8 mouse cellular contexts compared by ENCODE assay signal in genomic region chr4:126321854-126322511, GRCm38 (mm10). TPM values are rescaled to one million over a fixed set of nuclear protein-coding genes. Genes with fewer than 3 reads are reported as not detected.
DNase-seq lines count a peak whose midpoint lies in the region; ATAC-seq and TF ChIP-seq lines count a peak whose summit lies in the region.

No protein-coding gene starts in this region.

- peak overlapping the region; percentile 82 for H3K4me3 ChIP-seq in erythroblast, embryonic 14.5 days (replicated peaks)
- peak overlapping the region; percentile 82 for H3K4me3 ChIP-seq in testis, adult 2 months (ENCODE audit: control insufficient read depth, low read depth, low read length)
- peak overlapping the region; percentile 90 for H3K4me3 ChIP-seq in limb, embryonic 15.5 days
- H3K4me3 ChIP-seq in stomach, embryonic 15.5 days (replicated peaks), result peak overlapping the region; percentile 85

- no peak for ATAC-seq in erythroblast, adult 5-6 weeks (replicated peaks; ENCODE audit: low FRiP score, poor library complexity, severe bottlenecking)
- 0 out of 2 replicates have a peak, but pooled peaks have one; percentile 1 for ATAC-seq in limb, embryonic 15.5 days (ENCODE audit: insufficient number of reproducible peaks, low FRiP score, low TSS enrichment, low read depth)
- no peak for ATAC-seq in stomach, embryonic 15.5 days (ENCODE audit: insufficient read depth, low FRiP score, low read depth)

- H3K36me3 ChIP-seq in erythroblast, embryonic 14.5 days (ENCODE audit: control insufficient read depth), result peaks cover 29% of the 10 kb centered on the region
- no peaks in the 10 kb centered on the region for H3K36me3 ChIP-seq in testis, adult 2 months (ENCODE audit: control insufficient read depth, insufficient read depth, low read length)
- peaks cover 23% of the 10 kb centered on the region for H3K36me3 ChIP-seq in limb, embryonic 15.5 days
- H3K36me3 ChIP-seq in stomach, embryonic 15.5 days, result peaks cover 12% of the 10 kb centered on the region; the same call in 1 of the 2 replicates

- H3K4me1 ChIP-seq in erythroblast, embryonic 14.5 days (ENCODE audit: control insufficient read depth), result peaks cover 38% of the 10 kb centered on the region
- H3K4me1 ChIP-seq in testis, adult 2 months (ENCODE audit: control insufficient read depth, insufficient read depth, low read length), result peaks cover 16% of the 10 kb centered on the region
- peaks cover 34% of the 10 kb centered on the region for H3K4me1 ChIP-seq in limb, embryonic 15.5 days
- peaks cover 20% of the 10 kb centered on the region for H3K4me1 ChIP-seq in stomach, embryonic 15.5 days

- H3K27ac ChIP-seq in testis, adult 2 months (ENCODE audit: control insufficient read depth, insufficient read depth, low read depth, low read length), result no peak overlapping the region
- no peak overlapping the region; the same call in 1 of the 2 replicates for H3K27ac ChIP-seq in limb, embryonic 15.5 days
- H3K27ac ChIP-seq in stomach, embryonic 15.5 days, result no peak overlapping the region

- 55% methylated on average over 28 of the region's 28 CpGs for WGBS in limb, embryonic 15.5 days
- WGBS in stomach, embryonic 15.5 days, result 53% methylated on average over 28 of the region's 28 CpGs

- H3K9me3 ChIP-seq in erythroblast, embryonic 14.5 days (ENCODE audit: control insufficient read depth, low read length), result peaks cover 5% of the 10 kb centered on the region; the same call in 1 of the 2 replicates
- no peaks in the 10 kb centered on the region for H3K9me3 ChIP-seq in limb, embryonic 15.5 days
- H3K9me3 ChIP-seq in stomach, embryonic 15.5 days, result no peaks in the 10 kb centered on the region

- TF ChIP-seq CTCF in testis, adult 2 months (IDR thresholded peaks at IDR 0.05; ENCODE audit: control insufficient read depth, insufficient read depth, insufficient replicate concordance, low read depth, low read length), result no peak

- peak overlapping the region; percentile 78 for H3K4me2 ChIP-seq in limb, embryonic 15.5 days
- peak overlapping the region; percentile 82 for H3K4me2 ChIP-seq in stomach, embryonic 15.5 days

- H3K9ac ChIP-seq in limb, embryonic 15.5 days, result no peak overlapping the region
- H3K9ac ChIP-seq in stomach, embryonic 15.5 days, result no peak overlapping the region

- H3K27me3 ChIP-seq in erythroblast, embryonic 14.5 days (ENCODE audit: control insufficient read depth), result peaks cover 14% of the 10 kb centered on the region
- H3K27me3 ChIP-seq in testis, adult 2 months (ENCODE audit: control insufficient read depth, insufficient read depth, low read length), result no peaks in the 10 kb centered on the region
- no peaks in the 10 kb centered on the region for H3K27me3 ChIP-seq in limb, embryonic 15.5 days
- no peaks in the 10 kb centered on the region for H3K27me3 ChIP-seq in stomach, embryonic 15.5 days (replicated peaks)

- no peak; the same call in 1 of the 2 replicates for TF ChIP-seq POLR2A in testis, adult 2 months (IDR thresholded peaks at IDR 0.05; ENCODE audit: control insufficient read depth, low read depth, low read length)

- no peak for DNase-seq in testis, postnatal 14 days (ENCODE audit: low spot score)
- DNase-seq in testis, postnatal 10 days (ENCODE audit: low spot score), result no peak
- no peak for DNase-seq in ovary, postnatal 10 days (ENCODE audit: low spot score)

RNA-seq across cellular contexts. Expression of gene Adprhl2, which starts 0.5 kb away (rescaled TPM):
- polyA plus RNA-seq in erythroblast, embryonic 14.5 days (2012), result 2.0 and 2.1 TPM in 2 replicates
- total RNA-seq in erythroblast, adult 5-6 weeks (2015; ENCODE audit: low replicate concordance), result 0.77 and 2.1 TPM in 2 replicates
- total RNA-seq in erythroblast, adult 5-6 weeks (2017; ENCODE audit: low replicate concordance), result 4.3 and 4.6 TPM in 2 replicates
- polyA plus RNA-seq in testis, adult 2 months (2012; rRNA removed), result 5.8 and 8.1 TPM in 2 replicates
- 79.2 and 82.9 TPM in 2 replicates for polyA plus RNA-seq in limb, embryonic 15.5 days (2015; fragmentation: Nextera tagmentation; extraction: Ambion mirVana)
- 61.2 and 61.9 TPM in 2 replicates for polyA plus RNA-seq in stomach, embryonic 15.5 days (2015; fragmentation: Nextera tagmentation; extraction: Ambion mirVana)

RNA-seq across cellular contexts. Expression of gene Tekt2, which starts 3.5 kb away (rescaled TPM):
- not detected in 2 replicates for polyA plus RNA-seq in erythroblast, embryonic 14.5 days (2012)
- not detected in 2 replicates for total RNA-seq in erythroblast, adult 5-6 weeks (2015; ENCODE audit: low replicate concordance)
- total RNA-seq in erythroblast, adult 5-6 weeks (2017; ENCODE audit: low replicate concordance), result not detected in 2 replicates
- polyA plus RNA-seq in testis, adult 2 months (2012; rRNA removed), result 507 and 517 TPM in 2 replicates
- 15.9 and 16.6 TPM in 2 replicates for polyA plus RNA-seq in limb, embryonic 15.5 days (2015; fragmentation: Nextera tagmentation; extraction: Ambion mirVana)
- polyA plus RNA-seq in stomach, embryonic 15.5 days (2015; fragmentation: Nextera tagmentation; extraction: Ambion mirVana), result 7.8 and 8.6 TPM in 2 replicates

RNA-seq across cellular contexts. Expression of gene Col8a2, which starts 35.4 kb away (rescaled TPM):
- polyA plus RNA-seq in erythroblast, embryonic 14.5 days (2012), result not detected in 2 replicates
- not detected in 2 replicates for total RNA-seq in erythroblast, adult 5-6 weeks (2015; ENCODE audit: low replicate concordance)
- not detected in 2 replicates for total RNA-seq in erythroblast, adult 5-6 weeks (2017; ENCODE audit: low replicate concordance)
- polyA plus RNA-seq in testis, adult 2 months (2012; rRNA removed), result 0.42 and 0.48 TPM in 2 replicates
- polyA plus RNA-seq in limb, embryonic 15.5 days (2015; fragmentation: Nextera tagmentation; extraction: Ambion mirVana), result 71.2 and 79.7 TPM in 2 replicates
- polyA plus RNA-seq in stomach, embryonic 15.5 days (2015; fragmentation: Nextera tagmentation; extraction: Ambion mirVana), result 13.4 and 14.2 TPM in 2 replicates

RNA-seq across cellular contexts. Expression of gene Trappc3, which starts 59.9 kb away (rescaled TPM):
- polyA plus RNA-seq in erythroblast, embryonic 14.5 days (2012), result 1.3 and 2.0 TPM in 2 replicates
- 8.3 and 12.7 TPM in 2 replicates for total RNA-seq in erythroblast, adult 5-6 weeks (2015; ENCODE audit: low replicate concordance)
- total RNA-seq in erythroblast, adult 5-6 weeks (2017; ENCODE audit: low replicate concordance), result 10.7 and 14.2 TPM in 2 replicates
- polyA plus RNA-seq in testis, adult 2 months (2012; rRNA removed), result 20.1 and 20.5 TPM in 2 replicates
- 120 and 128 TPM in 2 replicates for polyA plus RNA-seq in limb, embryonic 15.5 days (2015; fragmentation: Nextera tagmentation; extraction: Ambion mirVana)
- polyA plus RNA-seq in stomach, embryonic 15.5 days (2015; fragmentation: Nextera tagmentation; extraction: Ambion mirVana), result 91.7 and 97.1 TPM in 2 replicates

Comparison
In these comparisons a context has a peak if more than half of its experiments do, and no peak if none do; other contexts are left out.
1. RNA of gene Tekt2, which starts 3.5 kb away (polyA plus RNA-seq): 507 to 517 TPM in testis, adult 2 months; 15.9 to 16.6 TPM in limb, embryonic 15.5 days, 7.8 to 8.6 TPM in stomach, embryonic 15.5 days and not detected in erythroblast, embryonic 14.5 days; every median in the first group is over 10 times any median in the second.
2. Peak in every context shown above with its lines, with median percentiles within 50 percentile points of each other: H3K4me3 ChIP-seq.